Mouse (Mus musculus): ENCODE data around the gene Kirrel3. TPM values are rescaled to one million over a fixed set of nuclear protein-coding genes. Genes with fewer than 3 reads are reported as not detected.

Gene Kirrel3
- polyA plus RNA-seq, 1 experiment from 2014 or later, result 3.5 TPM

DNA sequence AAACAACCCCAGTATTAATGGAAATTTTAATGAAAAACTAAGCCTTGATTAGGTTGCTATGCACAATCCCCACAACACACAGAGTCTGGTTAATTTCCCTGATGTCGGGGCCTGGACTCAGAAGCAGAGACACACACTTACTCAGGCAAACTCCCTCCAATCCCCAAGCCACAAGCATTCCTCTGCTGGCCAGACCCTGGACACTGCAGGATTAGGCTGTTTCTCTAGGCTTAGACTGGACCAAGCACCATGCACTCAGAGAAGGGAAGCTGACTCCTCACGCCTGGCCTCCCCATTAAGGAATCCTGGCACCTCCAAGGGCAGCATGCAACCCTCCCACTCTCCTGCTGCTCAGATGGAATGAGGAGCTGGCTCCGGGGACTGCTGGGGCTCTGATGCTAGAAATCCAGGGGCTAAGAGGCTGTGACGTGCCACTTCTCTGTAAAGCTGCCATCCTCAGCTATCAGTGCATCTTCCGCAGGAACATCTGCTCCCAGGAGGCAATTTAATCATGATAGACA lies 324.4 kb downstream of the Kirrel3 start:
- WGBS, result 62% methylated on average over 5 of the region's 5 CpGs
- no peak overlapping the region for H3K27ac ChIP-seq

DNA sequence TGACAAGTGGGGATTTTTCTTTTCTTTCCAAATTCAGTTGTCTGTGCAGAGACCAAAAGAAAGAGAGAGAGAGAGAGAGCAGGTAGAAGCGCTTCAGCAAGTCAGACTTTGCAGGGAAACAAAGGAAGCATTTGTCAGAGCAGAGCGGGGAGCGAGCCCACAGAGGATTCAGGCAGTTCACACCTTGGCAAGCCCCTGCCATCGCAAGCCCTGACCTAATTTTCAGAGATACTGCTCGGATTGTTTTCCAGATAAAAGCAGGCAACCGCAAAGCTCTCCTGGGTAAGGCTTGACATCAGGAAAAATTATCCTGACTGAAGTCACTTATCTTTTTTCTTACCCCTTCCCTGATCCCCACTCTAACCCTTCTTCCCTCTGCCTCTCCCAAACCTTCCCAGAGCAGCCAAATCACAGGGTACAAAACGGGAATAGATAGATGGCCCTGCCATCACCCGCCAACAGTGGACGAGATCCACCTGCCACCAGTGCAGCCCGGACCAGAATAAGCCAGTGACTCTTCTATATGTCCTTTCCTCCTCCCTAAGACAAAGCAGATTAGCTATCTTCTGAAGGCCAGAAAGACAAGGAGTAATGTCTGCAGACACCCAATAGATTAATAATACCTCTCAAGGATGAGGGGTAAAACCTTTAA lies 332.8 kb downstream of the Kirrel3 start:
- 19% methylated on average over 10 of the region's 10 CpGs for WGBS
- no peaks in the 10 kb centered on the region for H3K9me3 ChIP-seq
- H3K27me3 ChIP-seq (replicated peaks), result no peaks in the 10 kb centered on the region
- no peak overlapping the region for H3K9ac ChIP-seq
- H3K4me3 ChIP-seq (replicated peaks), result no peak overlapping the region
- H3K4me1 ChIP-seq, result no peaks in the 10 kb centered on the region
- no peak overlapping the region for H3K27ac ChIP-seq
- no peak for ATAC-seq (ENCODE audit: insufficient read depth, low FRiP score, low read depth)
- H3K36me3 ChIP-seq, result no peaks in the 10 kb centered on the region
- H3K4me2 ChIP-seq, result no peak overlapping the region

More for the DNA sequence above, 324.4 kb downstream of the Kirrel3 start:
- Histone ChIP-seq H3K4me2 (no peak overlapping the region), H3K4me1 (no peaks in the 10 kb centered on the region), H3K36me3 (no peaks in the 10 kb centered on the region), H3K9ac (no peak overlapping the region), H3K9me3 (no peaks in the 10 kb centered on the region), H3K27me3 (replicated peaks) (no peaks in the 10 kb centered on the region), H3K4me3 (replicated peaks) (no peak overlapping the region)
- ATAC-seq (ENCODE audit: insufficient read depth, low FRiP score, low read depth), result no peak

DNA sequence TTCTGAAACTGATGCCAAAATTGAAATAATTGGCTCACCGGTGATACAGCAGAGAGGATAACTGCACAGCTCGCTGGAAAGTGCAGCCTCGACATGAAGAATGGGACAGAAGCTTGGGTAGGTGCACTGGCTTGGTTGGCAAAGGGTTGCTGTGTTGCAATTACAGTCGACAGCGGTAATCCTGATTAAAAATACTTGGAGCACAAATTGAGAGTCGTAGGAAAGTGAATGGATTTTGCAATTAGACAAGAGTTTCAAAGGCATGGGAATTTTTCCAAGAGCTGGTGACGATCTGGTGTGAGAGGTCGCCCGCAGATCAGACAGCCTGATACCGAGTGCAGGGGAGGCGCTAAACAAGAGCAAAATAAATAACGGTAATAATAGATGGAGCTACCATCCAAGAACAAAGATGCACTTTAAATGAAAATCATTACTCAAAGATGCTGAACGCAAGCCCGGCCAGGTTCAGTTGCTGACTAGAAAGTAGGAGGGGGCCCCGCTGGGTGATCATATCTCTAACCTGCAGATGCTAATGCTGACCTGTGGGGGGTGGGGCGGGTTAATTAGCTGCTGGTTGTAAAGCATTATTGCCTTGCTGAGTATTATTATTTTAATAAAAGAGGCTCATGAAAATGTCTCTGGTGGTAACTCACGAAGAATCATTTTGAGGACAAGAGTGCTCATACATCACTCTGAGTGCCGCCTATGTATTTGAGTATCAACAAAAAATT lies 338.8 kb downstream of the Kirrel3 start:
- Histone ChIP-seq H3K9me3 (no peaks in the 10 kb centered on the region), H3K4me2 (no peak overlapping the region), H3K4me3 (replicated peaks) (no peak overlapping the region), H3K27me3 (replicated peaks) (no peaks in the 10 kb centered on the region), H3K4me1 (no peaks in the 10 kb centered on the region), H3K36me3 (no peaks in the 10 kb centered on the region), H3K9ac (no peak overlapping the region), H3K27ac (no peak overlapping the region)
- 70% methylated on average over 18 of the region's 18 CpGs for WGBS
- no peak for ATAC-seq (ENCODE audit: insufficient read depth, low FRiP score, low read depth)

DNA sequence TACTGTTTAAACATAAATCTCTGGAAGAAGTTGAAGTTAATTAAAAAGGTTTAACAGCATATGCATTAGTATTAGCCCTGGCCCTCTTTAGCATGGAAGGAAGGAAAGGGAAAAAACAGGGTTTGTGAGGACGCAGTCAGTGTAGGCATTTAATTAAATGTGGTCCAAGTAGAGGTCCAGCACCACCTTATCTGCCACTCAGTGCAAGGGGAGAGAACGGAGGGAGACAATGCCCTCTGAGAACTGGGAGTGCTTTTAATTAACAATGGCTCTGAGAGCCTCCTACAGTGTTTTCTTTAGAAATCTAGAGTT lies 339.4 kb downstream of the Kirrel3 start:
- WGBS, result 58% methylated on average over 2 of the region's 2 CpGs
- no peaks in the 10 kb centered on the region for H3K27me3 ChIP-seq (replicated peaks)
- no peaks in the 10 kb centered on the region for H3K4me1 ChIP-seq
- ATAC-seq (ENCODE audit: insufficient read depth, low FRiP score, low read depth), result no peak
- H3K9me3 ChIP-seq, result no peaks in the 10 kb centered on the region
- H3K4me2 ChIP-seq, result no peak overlapping the region
- H3K9ac ChIP-seq, result no peak overlapping the region
- H3K4me3 ChIP-seq (replicated peaks), result no peak overlapping the region
- H3K27ac ChIP-seq, result no peak overlapping the region
- no peaks in the 10 kb centered on the region for H3K36me3 ChIP-seq

DNA sequence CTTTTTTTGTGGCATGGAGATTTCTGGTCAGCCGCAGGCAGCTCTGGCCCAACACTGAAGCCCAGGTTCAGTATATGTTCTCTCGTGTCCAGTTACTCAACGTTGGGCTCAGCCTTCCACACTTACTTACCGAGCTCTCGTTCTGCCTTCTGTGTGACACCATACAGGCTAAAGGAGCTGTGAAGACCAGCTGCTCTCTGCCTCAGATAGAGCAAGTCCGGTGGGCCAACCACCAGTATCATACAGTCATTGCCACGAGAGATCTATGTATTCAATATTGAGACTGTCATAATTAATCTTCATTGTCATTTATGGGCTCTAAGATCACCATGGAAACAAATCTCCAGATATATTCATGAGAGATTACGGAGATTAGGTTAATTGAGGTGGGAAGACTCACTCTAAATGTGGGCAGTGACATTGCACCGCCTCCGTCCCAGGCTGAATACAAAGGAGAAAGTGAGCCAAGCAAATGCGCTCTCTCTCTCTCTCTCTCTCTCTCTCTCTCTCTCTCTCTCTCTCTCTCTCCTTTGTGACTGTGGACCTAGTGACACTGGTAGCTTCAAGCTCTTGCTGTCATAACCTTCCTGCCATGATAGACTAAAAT lies 339.8 kb downstream of the Kirrel3 start:
- Histone ChIP-seq H3K4me2 (no peak overlapping the region), H3K4me3 (replicated peaks) (no peak overlapping the region), H3K9ac (no peak overlapping the region), H3K27ac (no peak overlapping the region), H3K36me3 (no peaks in the 10 kb centered on the region), H3K9me3 (no peaks in the 10 kb centered on the region), H3K27me3 (replicated peaks) (no peaks in the 10 kb centered on the region), H3K4me1 (no peaks in the 10 kb centered on the region)
- no peak for ATAC-seq (ENCODE audit: insufficient read depth, low FRiP score, low read depth)
- 73% methylated on average over 11 of the region's 11 CpGs for WGBS

DNA sequence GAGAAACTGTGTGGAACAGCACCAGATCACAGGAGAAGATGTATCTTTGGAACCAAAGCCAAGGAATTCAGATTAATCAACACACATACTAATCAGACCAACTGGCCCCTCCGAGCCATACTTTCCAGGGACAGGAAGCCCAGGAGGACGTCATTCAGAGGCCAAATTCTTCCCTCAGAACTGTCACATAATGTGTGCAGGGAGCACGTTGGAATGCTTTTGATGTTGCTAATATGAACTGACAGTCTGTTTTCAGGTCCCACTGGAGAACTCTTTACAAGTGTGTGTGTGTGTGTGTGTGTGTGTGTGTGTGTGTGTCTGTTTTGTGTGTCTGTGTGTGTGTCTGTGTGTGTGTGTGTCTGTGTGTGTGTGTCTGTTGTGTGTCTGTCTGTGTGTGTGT lies 345.0 kb downstream of the Kirrel3 start:
- ATAC-seq (ENCODE audit: insufficient read depth, low FRiP score, low read depth), result no peak
- Histone ChIP-seq H3K27me3 (replicated peaks) (no peaks in the 10 kb centered on the region), H3K4me2 (no peak overlapping the region), H3K36me3 (no peaks in the 10 kb centered on the region), H3K9ac (no peak overlapping the region), H3K9me3 (no peaks in the 10 kb centered on the region), H3K4me1 (no peaks in the 10 kb centered on the region), H3K27ac (no peak overlapping the region), H3K4me3 (replicated peaks) (no peak overlapping the region)
- WGBS, result 29% methylated on average over 3 of the region's 3 CpGs

DNA sequence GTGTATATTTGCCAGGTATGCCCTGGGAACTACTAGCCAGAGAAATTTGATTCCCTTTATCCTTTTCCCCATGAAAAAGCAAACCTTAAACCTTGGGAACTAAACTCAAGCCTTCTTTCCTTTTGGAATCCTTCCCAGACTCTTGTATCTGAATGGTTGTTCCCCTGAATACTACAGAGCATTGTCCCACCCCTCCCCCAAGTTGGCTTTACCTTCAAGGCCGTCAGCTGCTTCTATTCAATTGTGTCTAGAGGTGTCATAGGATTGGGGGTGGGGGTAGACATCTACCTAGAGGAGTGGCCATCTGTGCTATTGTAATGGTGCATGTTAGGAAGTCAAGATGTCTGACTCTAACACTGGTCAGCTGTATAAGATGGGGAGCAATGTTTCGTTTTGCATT lies 351.1 kb downstream of the Kirrel3 start:
- ATAC-seq (ENCODE audit: insufficient read depth, low FRiP score, low read depth), result no peak
- Histone ChIP-seq H3K4me2 (no peak overlapping the region), H3K27ac (no peak overlapping the region), H3K4me1 (no peaks in the 10 kb centered on the region), H3K36me3 (no peaks in the 10 kb centered on the region), H3K27me3 (replicated peaks) (no peaks in the 10 kb centered on the region), H3K9me3 (no peaks in the 10 kb centered on the region), H3K4me3 (replicated peaks) (no peak overlapping the region), H3K9ac (no peak overlapping the region)
- WGBS, result 62% methylated on average over 2 of the region's 2 CpGs

DNA sequence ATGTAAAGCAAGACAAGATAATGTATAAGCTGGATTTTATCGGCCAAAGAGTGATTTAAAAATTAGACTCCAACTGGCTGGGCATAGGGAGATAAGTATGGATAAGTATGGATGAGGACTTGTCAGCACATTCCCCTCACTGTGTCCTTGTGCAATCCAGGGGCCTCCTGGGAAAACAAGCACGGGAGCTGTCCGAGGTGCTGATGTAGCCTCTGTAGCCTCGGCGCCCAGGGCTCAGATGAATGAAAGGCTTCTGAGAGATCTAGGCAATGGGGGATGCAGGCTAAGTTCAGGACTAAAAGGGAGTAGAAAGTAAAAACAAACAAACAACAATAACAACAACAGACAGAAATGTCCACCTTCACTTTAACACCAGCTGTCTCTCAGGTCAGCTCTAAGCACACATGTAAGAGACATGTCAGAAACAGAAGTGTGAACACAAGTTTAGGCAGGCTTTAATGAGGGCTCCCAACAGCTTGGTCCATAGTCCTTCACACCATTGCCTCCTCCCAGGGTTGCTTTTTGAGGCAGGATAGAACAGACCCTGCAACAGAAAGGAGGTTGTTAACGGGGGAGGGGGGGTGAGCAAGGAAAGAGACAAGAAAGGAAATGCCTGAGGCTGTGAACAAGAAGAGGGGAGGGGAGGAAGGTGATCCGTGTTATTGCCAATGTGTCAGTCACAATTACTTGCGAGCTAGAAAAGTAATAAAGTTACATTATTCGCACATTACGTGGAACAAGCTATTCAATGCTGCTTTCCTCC lies 352.2 kb downstream of the Kirrel3 start:
- Histone ChIP-seq H3K36me3 (no peaks in the 10 kb centered on the region), H3K4me3 (replicated peaks) (no peak overlapping the region), H3K27me3 (replicated peaks) (no peaks in the 10 kb centered on the region), H3K4me2 (no peak overlapping the region), H3K9me3 (no peaks in the 10 kb centered on the region), H3K27ac (no peak overlapping the region), H3K4me1 (no peaks in the 10 kb centered on the region), H3K9ac (no peak overlapping the region)
- no peak for ATAC-seq (ENCODE audit: insufficient read depth, low FRiP score, low read depth)
- WGBS, result 38% methylated on average over 10 of the region's 10 CpGs

DNA sequence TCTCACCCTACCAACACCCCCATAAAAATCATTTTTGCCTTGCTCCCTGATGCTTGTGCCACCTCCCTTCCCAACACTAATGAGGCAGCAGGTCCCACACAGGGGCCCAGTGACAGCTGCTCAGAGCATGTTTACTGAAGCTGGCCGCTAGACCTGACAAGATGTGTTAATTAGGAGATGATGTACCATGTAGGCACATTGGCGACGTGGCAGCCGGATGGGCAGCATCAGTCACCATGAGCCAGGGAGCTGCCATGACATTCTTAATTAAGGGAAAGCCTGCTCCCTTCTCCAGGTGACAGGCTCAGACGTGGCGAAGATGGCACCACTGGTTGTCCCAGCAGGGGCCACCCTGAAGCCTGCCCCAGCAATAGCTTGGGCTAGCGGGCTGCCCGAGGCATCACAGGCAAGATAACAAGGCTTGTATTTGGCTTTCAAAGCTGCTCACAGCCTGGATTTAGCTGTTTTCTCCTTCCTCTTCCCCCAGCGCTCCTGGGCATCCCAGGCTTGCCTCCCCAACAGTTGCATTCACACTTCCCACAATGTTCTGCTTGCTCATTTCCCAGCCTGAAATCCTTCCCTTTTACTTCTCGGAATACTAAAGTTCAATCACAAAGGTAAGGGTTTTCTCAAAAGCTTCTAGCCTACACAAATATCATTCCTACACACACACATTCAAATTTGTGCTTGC lies 357.7 kb downstream of the Kirrel3 start:
- ATAC-seq (ENCODE audit: insufficient read depth, low FRiP score, low read depth), result no peak
- Histone ChIP-seq H3K4me1 (no peaks in the 10 kb centered on the region), H3K4me3 (replicated peaks) (no peak overlapping the region), H3K9me3 (no peaks in the 10 kb centered on the region), H3K4me2 (no peak overlapping the region), H3K27ac (no peak overlapping the region), H3K27me3 (replicated peaks) (no peaks in the 10 kb centered on the region), H3K36me3 (no peaks in the 10 kb centered on the region), H3K9ac (no peak overlapping the region)
- WGBS, result 68% methylated on average over 10 of the region's 10 CpGs

DNA sequence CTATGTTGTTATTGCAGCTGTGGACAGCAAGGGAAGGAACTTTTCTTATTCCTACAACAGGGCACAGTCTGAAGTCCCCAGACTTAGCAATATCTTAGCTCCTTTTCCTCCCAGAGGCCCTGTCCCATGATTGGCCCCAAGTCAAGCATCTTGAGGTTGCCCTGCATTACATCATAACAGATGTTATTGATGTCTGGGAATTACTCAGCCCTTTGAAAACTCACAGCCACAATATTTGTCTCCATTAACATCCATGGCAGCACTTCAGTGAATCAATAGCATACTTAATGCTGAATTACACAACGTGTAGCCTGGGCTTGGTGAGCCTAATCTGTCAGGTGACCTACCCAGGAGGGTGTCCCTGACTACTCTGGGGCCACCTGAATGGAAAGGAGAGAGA lies 360.7 kb downstream of the Kirrel3 start:
- H3K4me3 ChIP-seq (replicated peaks), result no peak overlapping the region
- no peak overlapping the region for H3K9ac ChIP-seq
- no peaks in the 10 kb centered on the region for H3K36me3 ChIP-seq
- no peaks in the 10 kb centered on the region for H3K4me1 ChIP-seq
- no peaks in the 10 kb centered on the region for H3K9me3 ChIP-seq
- H3K27me3 ChIP-seq (replicated peaks), result no peaks in the 10 kb centered on the region
- no peak for ATAC-seq (ENCODE audit: insufficient read depth, low FRiP score, low read depth)
- no peak overlapping the region for H3K27ac ChIP-seq
- H3K4me2 ChIP-seq, result no peak overlapping the region
- 22% methylated on average over 1 of the region's 1 CpGs for WGBS

DNA sequence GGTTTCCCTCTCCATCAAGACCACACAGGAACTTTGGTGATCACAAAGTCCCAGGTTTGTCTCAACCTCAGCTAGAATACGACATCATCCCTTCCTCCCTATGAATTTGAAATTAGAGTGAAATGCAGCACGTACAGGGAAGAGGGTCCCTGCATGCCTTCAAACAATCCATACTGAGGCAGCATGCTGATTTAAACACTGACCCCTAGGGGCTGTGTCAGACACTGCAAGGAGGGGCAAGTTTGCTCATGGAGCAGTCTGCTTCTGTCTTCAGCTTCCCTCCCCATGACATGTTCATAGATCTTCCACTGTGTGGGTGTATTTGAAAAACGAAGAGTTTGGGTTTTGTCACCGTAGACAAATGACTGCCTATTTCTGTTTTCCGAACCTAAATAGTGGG lies 362.0 kb downstream of the Kirrel3 start:
- no peak overlapping the region for H3K4me3 ChIP-seq (replicated peaks)
- no peaks in the 10 kb centered on the region for H3K9me3 ChIP-seq
- H3K27ac ChIP-seq, result no peak overlapping the region
- no peaks in the 10 kb centered on the region for H3K27me3 ChIP-seq (replicated peaks)
- H3K4me1 ChIP-seq, result no peaks in the 10 kb centered on the region
- no peak for ATAC-seq (ENCODE audit: insufficient read depth, low FRiP score, low read depth)
- H3K36me3 ChIP-seq, result no peaks in the 10 kb centered on the region
- H3K9ac ChIP-seq, result no peak overlapping the region
- H3K4me2 ChIP-seq, result no peak overlapping the region
- WGBS, result 48% methylated on average over 5 of the region's 5 CpGs

Data from stomach, embryonic 15.5 days (tissue).